Mouse (Mus musculus): ENCODE data around the gene Klf13.

- TF ChIP-seq MAX (IDR thresholded peaks at IDR 0.05; ENCODE audit: low read depth) (no peak), USF1 (IDR thresholded peaks at IDR 0.05; ENCODE audit: low read depth) (no peak), POLR2A (IDR thresholded peaks at IDR 0.05; ENCODE audit: insufficient read length, low read depth) (no peak), TCF3 (IDR thresholded peaks at IDR 0.05; ENCODE audit: insufficient read length, low read depth) (no peak), MYOG (IDR thresholded peaks at IDR 0.05; ENCODE audit: control insufficient read depth in 1 of 3, insufficient read depth in 1 of 3, insufficient read length in 2 of 3, low read depth in 2 of 3) (no peak), REST (IDR thresholded peaks at IDR 0.05; ENCODE audit: insufficient read depth, insufficient read length) (no peak), E2F4 (IDR thresholded peaks at IDR 0.05; ENCODE audit: insufficient read depth) (no peak)
These were observed 44.1 kb downstream of the Klf13 start for GRCm38 (mm10) chr7:63894662-63895061.

All from myocyte (in vitro differentiated cells).